Mouse (Mus musculus) frontal cortex, postnatal 10 days (tissue): Measurements from ENCODE around the gene Cntnap2.

Experiments
- DNase-seq, 2 experiments: peaks; one replicate each; pipeline ENCODE4 v3.0.0; 2022; ENCODE audit warnings: low spot score in 2 of 2, mixed read lengths in 1 of 2

Gene Cntnap2

DNA sequence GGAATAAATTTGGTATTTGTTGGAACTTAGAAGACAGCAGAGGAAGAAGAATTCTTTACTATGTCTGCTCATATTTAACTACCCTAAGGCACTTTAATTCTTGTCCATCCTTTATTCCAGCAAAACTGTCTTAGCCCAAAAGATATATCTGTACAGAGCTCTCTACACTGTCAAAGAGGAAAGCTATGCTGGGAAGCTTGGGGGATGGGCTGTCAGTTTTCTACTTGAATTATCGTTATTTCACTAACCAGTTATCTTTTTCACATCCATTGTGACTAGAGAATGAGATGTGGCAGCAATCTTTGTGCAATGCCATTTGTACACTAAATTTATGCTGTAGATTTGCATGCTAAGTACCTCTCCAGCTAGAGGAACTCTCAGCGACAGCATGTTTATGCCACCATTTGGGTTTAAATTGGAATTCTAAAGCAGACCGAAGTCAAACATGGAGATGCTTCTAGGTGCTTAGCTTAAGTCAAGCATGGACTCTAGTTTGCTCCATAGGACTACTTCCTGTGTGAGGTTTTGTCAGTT, 268.9 kb downstream of the Cntnap2 start:
- DNase-seq = no peak

DNA sequence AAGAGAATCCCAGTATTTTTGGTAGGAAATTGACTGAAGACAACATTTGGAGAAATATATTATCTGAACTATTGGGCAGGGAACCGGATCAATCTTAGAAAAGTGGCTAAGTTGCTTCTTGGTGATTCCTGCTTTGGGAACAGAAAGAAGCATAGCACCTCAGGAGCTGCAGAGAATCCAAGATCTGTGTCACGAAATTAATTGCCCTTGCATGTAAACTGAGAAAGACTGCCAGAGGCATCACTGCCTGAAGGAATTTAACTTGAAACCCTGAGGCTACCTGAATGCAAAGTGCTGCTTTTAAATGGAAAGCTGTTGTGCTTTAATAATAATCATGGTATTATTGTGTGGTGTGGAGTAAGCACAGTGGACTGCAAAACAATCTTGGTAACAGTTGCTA, 286.2 kb downstream of the Cntnap2 start:
- DNase-seq = no peak

DNA sequence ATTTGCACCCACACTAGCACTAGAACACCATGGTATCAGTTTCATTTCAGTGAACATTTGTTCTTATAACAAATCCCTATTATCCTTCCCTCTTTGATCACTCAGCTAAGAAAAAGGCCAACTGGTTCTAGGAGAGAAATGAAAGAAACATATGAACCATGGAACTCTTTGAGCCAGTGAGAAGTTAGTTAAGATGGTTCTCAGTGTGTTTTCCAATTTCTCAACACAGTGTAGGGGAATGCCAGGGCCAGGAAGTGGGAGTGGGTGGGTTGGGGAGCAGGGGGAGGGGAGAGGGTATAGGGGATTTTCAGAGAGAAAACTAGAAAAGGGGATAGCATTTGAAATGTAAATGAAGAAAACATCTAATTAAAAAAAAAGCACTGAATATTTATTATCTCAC, 286.8 kb downstream of the Cntnap2 start:
- no peak for DNase-seq

DNA sequence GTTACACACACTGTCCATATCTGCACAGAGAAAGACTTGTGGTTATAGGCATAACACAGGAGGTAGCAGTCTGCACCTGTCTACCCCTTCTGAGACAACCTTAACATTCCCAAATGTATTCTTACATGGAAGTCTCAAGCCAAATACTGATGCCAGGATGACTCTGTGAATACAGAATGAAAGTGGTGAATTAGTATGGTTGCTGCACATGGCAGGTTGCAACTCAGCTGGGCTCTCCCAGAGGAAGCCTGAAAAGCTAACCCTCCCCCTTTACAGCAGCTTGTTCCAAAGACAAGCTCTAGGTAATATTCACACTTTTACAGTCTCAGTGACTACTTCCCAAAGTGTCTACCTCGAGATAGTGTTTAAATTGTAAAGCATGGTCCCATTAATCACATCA, 307.3 kb downstream of the Cntnap2 start:
- DNase-seq = no peak

DNA sequence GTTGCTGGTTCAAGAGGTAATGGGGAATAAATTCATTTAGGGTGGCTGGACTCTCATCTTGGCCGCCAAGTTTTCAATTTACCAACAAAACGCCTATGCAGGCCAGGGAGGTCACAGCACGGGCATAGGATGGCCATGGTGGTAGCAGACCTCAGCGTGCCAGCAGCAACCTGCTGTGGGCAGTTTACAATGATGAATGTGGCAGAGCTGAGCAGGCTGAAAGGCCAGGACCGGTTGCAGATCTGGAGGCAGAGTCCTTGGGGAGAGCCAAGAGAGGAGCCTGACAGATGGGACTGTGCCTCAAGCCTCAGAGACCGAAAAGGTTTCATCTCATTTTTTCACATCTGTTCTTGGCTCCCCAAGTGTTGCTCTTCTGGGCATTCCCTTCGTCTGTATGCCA, 322.0 kb downstream of the Cntnap2 start:
- no peak for DNase-seq

DNA sequence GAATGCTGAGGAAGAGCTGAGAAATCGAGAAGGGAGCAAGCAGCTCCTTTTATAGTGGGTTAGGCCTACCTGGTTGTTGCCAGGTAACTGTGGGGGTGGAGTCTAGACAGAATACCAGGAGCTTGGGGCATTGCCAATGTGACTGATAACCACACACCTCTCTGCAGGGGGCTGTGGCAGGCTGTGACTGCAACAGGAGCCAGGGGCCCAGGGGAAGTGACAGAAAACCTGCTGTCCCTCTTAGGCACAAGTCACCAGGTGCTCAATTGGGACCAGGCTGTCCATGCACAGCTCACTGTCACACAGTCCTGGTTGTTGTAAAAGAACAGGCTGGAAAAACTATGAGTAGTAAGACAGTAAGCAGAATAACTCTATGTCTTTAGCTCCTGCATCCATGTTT, 329.9 kb downstream of the Cntnap2 start:
- DNase-seq = no peak

GRCm38 (mm10) chr6:45413629-45414028, 354.5 kb downstream of the Cntnap2 start:
- no peak for DNase-seq

DNA sequence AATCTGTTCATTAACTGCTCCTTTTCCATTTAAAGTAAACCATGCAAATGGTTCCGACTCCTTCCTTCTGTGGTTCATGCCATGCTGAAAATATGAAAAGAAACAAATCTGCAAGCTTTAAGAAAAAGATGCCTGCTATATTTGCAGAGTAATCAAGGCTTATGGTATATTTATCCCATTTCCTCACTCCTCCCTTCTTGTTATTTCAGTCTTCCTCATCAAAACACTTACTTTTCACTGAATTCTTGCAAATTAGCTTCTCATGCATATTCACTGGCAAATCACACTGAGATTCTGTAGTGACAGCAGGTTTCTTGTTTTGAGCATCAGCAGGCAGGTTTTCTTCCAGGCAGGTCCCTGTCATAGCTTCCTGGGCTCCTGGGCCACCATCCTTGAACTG, 396.3 kb downstream of the Cntnap2 start:
- DNase-seq = no peak

DNA sequence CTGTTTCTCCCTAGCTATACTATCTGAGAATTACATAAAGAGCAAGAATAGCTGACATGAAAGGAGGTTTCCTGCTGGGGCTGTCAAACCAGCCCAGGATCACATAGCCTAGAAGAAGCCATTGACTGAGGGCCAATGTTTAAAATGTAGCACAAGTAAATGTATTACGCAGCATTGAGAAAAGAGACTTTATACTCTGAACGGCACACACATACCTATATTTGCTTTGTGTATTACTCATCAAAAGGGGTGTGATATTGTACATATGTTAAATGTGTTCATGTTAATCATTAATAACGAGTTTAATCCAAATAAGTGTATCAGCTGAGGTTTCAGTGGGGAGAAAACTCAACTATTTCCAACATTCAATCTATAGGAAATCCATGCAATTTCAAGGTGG, 459.1 kb downstream of the Cntnap2 start:
- no peak for DNase-seq

- no peak for DNase-seq
Observed at GRCm38 (mm10) chr6:45536999-45537398, 477.8 kb downstream of the Cntnap2 start.

DNA sequence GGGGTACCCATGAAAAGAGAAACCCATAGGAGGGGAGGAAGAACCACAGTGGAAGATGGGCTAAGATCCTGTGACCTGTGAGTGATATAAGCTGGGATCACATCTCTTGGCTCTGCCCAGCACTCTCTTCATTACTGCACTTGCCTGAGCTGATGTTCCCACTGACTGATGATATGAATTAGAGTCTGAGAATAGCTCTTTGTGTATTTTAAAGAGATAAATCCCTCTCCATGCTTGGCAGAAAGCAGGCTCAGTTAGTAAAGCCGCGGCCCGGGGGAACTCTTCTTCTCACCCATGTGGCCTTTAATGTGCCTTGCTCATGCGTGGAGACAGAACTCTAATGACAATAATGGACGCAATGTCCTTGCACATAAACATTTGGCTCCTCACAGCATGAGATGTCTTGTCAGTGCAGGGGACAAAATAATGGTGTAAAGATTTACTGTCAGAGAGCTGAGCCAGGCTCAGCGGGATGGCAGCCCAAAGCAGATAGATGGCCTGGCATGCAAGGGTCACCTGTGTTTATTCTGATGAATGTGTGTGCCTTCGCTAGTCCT, 485.2 kb downstream of the Cntnap2 start:
- no peak for DNase-seq

GRCm38 (mm10) chr6:45559724-45560123, 500.6 kb downstream of the Cntnap2 start:
- no peak for DNase-seq

DNA sequence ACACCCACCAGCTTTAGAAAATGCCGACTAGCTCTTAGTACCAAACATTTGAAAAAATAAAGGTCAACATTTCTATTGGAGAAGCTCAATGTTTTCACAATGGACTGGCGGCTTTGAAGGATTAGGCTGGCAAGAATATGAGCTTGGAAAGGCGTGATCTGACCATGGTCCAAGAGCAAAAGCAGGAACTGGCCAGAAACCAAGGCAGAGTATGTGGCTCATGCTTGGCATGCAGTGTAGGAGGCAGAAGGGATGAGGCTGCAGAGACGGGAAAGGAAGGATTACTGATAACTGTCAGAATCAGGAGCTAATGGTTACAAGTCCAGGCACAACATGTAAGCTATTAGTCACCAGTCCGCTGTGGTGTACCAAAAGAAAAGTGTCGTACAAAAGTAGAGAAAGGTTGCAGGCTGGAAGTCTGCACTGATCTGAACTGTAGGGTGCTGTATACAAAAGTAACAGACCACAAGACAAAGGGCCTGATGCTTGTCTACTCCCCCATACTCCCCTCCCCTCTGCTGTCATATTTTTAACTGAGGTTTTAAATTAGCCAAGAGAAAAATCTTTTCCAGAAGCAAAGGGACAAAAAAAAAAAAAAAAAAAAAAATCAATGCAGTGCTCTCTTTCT, 525.4 kb downstream of the Cntnap2 start:
- DNase-seq = no peak

DNA sequence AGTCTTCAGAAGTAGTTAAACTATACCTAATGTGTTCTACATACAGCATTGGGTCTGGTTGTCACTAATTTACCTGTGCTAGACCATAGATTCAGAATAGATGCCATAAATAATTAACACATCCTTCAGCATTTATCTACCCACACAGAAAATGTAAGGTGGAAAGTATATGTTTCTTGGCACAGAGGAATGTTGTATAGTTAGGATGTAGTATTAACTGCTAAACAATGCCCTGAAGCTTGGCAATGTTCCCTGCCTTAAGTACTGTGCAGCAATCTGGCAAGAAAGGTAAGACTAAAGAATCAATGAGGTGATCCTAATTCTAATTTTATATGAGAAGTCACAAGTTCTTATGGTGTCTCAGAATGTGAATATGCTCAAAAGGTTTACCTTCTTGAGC, 529.9 kb downstream of the Cntnap2 start:
- DNase-seq = no peak

DNA sequence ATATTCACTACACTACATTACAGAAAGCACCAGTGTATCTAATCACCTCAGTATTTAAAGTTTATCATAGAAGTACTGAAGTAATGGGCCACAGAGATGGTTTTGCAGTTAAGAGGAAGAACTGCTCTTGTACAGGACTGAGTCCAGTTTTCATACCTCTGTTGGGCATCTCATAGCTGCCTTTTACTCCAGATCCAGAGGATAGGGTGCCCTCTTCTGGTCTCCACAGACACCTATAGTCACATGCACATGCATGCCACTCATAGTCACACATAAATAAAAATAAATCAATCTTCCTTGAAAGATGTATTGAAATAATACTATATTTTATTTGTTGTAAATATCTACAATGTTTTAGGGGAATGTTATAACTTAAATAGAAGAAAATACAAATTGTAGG, 587.9 kb downstream of the Cntnap2 start:
- DNase-seq = no peak

DNA sequence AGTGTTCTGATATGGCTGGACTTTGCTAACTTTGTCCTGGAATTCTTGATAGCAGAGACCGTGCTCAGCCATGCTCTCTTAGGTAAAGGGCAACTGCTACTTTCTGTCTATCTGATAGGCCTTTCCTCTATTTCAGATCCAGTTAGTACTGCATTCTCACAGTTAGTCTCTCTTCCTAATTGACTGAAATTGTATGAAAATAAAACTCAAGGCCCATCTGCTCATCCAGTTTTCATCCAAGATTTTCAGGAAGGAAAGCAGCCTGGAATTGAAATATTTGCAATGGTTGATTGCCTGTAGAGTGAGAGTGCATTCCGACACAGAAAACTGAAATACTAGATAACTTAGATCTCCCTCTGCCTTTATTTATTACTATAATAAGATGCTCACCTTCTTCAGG, 589.3 kb downstream of the Cntnap2 start:
- DNase-seq = no peak

DNA sequence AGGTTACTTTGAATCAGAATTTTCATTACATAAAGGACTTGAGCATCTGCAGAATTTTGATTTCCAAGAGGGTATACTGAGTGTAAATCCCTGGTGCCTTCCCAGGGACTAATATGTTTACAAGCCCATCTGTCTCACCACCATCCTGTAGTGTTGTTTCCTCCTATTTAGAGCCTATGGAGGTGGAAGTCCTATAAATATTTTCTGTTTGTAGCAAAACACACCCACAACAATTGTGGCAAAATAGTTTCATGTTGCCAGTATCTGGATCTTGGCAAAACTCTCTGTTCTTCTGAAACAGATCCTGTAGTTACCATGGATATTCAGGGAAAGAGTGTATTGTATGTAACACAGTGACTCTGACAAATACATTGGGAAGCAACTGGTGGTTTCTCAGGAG, 641.1 kb downstream of the Cntnap2 start:
- DNase-seq = no peak

GRCm38 (mm10) chr6:45791612-45792011, 732.5 kb downstream of the Cntnap2 start:
- DNase-seq = no peak

DNA sequence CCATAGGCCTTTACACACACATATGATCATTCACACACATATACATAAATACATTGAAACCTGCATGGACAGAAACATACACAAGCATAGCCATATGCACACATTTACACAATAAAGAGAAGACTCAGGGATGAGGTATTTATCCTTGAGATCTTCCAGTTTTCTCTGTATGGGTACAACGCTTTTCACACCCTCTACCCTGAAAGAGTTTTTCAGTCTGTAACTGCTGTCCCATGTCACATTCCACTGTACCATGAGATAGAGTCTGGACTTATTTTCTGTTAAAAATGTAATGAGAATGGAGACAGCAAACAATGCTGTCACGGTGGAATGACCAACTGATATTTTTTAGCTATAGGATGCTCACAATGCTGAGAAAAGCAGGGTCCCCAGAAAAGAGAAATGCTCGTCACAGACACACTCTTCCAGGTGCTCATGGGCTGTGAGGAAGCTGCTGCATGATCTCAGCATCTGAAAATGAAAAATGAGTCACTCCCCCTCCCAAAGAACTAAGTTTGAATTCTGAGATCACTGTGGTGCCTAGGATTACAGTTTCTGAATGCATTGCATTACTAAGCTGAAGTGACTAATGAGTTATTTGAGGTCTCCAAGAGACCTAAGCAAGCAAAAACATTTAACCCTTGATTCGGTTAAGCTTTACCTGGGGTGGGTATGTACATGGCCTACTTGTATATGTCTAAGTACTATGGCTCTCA, 782.6 kb downstream of the Cntnap2 start:
- no peak for DNase-seq

GRCm38 (mm10) chr6:45843736-45844135, 784.6 kb downstream of the Cntnap2 start:
- no peak for DNase-seq

DNA sequence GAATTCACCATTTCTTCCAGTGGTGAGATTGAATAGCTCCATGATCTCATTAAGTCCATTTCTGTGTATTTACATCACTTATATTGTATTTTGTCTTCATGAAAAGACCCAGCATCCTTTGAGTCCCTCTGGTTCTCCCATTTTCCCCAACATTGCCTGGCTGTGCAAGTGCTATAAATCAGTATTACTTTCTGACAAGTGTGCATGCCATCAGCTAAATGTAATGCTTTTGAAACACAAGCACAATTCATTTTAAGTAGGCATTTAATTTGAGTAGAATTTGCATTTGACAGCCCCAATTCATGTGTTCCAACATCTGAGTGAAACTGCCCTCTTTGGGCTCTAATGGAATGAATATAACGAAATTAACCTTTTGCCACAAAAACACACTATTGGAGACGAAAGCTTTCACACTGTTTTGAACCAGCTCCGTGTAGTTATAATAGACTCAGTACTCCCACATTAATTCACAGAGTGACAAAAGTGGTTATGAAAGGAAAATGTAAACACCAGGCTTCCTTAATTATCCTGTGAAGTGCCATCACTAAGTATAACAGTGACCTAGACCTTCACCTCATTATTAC, 812.3 kb downstream of the Cntnap2 start:
- no peak for DNase-seq

DNA sequence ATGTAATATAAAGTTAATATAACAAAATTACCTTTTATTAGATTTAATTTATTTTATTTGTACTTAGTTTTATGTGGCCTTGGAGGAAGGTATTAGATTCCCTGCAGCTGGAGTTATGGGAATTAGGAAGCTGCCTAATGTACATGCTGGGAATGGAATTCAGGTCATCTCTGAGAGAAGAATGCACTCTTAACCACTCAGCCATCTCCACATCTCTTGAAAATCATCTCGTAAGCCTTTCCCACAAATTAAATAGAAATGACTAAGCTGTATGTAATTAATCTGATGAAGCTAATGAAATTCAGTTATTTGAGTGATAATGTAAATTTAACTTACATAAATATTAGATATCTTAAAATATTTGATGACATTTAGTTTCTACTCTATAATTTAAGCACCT, 826.3 kb downstream of the Cntnap2 start:
- no peak for DNase-seq

DNA sequence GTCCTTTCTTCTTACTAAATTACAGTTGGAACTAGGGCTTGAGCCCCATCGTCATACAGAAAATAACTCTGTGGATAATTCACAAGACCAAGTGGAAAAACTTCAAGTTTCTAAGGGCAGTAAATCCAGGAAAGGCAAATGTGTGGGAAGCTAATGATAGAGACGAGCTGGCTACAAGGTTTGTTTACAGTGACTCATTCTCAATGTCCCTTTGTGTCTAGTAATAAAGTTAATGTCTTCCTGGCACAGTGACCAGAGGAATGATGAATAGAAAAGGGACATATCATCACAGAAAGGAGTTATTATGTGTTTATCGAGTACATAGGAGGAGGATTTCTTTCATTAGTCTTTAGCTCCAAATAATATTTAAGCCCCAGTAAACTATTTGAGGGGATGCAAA, 828.7 kb downstream of the Cntnap2 start:
- DNase-seq = no peak
